Mouse (Mus musculus) olfactory bulb, adult 2 months (tissue): ENCODE measurements around the gene Khk.

Source experiments
- CTCF ChIP-seq: fragments of 200-500 bp; IDR thresholded peaks from 2 replicates; pipeline ENCODE4 v1.5.1; 2012; ENCODE audit warnings: low read depth, mild to moderate bottlenecking, low read length, moderate library complexity; ENCODE audit not compliant: insufficient read depth
- POLR2A ChIP-seq: fragments of 200-500 bp; IDR thresholded peaks from 2 replicates; pipeline ENCODE4 v1.6.1; 2012; ENCODE audit warnings: mild to moderate bottlenecking, low read depth, low read length, moderate library complexity; ENCODE audit not compliant: insufficient read depth

- no peak for TF ChIP-seq CTCF
- no peak for TF ChIP-seq POLR2A
Measured at GRCm38 (mm10) chr5:30950922-30951321, 29.7 kb downstream of the Khk start.
